Mouse (Mus musculus): ENCODE data around the gene Traf4.
"Not testable (repeated sequence)": the region's sequence is repeated elsewhere in the genome, so short reads cannot be mapped to it uniquely, and the experiment has no call there.

Traf4 gene

DNA sequence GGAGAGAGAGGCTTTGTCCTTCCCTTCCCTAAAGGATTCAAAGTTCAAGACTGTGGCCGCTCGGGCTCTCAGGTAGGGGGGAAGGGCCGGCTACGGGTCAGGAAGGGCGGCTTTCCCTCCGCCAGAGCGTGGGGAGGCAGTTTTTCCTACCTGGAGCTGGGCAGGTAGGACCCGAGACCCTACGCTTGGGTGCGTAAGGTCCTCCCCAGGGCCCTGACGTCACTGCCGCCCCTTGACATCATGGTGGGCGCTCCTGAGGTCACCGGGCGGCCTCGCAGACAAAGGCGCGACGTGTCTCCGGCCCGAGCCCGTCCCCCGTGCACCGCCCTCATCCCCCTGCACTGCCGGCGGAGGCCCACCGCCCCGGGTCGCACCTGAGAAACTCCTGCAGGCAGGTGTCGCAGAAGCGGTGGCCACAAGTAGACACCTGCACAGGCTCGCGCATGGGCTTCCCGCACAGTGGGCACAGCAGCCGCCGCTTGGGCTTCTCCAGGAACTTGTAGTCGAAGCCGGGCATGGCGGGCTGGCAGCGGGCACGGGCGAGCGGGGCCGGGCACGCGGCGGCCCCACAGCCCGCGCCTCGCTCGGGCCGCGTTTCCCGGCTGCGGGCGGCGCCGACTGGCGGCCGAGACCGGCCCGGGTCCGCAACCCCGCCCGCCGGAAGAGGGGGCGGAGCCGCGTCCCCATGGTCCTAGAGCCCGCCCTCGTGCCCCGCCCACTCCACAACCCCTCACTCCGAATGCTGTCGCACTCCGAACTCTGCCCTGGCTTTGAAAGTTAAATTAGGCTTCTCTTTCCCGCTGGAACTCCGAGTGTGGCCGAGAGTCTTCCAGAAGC, at the start of gene Traf4:
TSS of gene Traf4 (minus strand) at position 666 of the 837 bp plus-strand sequence.
- DNase-seq, result peak; percentile 87

DNA sequence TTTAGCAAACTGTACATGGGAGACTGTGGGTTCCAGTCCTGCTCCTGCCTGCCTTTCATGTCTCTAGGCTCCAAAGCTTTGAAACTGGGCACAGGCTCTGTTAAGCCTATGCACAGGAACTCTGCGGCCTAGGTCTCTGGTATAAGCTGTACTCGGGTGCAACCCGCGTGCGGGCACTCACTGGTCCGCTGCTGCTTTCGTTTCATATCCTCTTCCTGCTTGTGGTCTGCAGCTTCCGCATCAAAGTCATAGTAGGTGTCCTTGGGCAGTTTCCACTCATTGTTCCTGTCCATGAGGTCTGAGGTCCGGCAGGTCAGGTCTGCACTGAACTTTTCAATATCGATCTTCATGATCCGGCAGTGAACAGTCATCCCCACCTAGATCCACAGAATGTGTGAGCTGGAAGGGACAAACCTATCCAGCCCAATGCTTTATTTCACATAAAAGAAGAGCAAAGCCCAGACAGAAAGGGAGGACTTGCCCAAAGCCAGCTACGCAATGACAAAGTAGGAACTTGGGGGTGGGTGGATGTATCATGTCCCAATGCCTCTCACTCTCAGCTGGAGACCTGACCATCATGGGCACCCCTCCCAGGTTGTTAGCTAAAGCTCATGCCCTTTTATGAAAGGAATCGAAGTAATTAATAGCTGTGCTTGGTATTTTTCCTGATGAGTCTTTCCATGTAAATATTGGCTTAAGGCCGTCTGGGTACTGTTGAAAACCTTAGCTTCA, 47.9 kb upstream of the Traf4 start:
- no peak for DNase-seq

DNA sequence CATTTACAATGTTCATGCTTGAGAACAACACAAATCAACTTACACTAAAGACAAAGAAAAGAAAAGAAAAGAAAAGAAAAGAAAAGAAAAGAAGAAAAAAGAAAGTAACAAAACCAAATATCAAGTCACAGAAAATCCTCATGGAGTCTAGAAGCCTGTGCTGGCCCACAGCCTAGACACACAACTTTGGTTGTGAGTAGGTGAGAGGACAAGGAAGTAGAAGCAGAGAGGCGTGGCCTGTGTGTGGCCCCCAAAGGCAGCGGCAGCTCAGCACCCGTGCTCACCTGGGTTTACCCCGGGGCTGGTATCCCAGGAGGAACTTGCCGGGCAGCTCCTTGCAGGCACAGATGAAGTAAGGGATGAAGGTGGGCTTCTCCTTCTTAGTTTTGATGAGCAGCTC, 46.1 kb upstream of the Traf4 start:
- DNase-seq, result no peak

DNA sequence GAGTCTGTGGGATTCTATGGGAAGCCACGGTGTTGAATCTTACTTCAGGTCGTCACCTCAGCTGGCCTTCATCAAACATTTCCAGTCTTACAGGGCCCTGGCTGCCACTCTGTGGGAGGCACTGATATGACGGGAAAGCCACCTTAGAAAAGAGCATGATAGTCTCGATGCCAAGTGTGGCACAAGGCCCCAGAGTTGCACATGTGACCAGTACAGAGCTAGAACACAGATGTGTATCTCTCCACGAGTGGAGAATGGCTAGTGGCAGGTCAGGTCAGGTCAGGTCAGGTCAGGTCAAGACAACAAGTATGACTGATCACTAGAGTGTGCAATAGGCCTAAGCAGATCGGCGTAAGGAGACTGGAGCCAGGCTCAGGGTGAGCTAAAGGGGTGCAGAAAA, 45.2 kb upstream of the Traf4 start:
- DNase-seq, result no peak

GRCm38 (mm10) chr11:78209886-78210285, 44.5 kb upstream of the Traf4 start:
- DNase-seq, result no peak

GRCm38 (mm10) chr11:78207190-78207589, 41.8 kb upstream of the Traf4 start:
- no peak for DNase-seq

DNA sequence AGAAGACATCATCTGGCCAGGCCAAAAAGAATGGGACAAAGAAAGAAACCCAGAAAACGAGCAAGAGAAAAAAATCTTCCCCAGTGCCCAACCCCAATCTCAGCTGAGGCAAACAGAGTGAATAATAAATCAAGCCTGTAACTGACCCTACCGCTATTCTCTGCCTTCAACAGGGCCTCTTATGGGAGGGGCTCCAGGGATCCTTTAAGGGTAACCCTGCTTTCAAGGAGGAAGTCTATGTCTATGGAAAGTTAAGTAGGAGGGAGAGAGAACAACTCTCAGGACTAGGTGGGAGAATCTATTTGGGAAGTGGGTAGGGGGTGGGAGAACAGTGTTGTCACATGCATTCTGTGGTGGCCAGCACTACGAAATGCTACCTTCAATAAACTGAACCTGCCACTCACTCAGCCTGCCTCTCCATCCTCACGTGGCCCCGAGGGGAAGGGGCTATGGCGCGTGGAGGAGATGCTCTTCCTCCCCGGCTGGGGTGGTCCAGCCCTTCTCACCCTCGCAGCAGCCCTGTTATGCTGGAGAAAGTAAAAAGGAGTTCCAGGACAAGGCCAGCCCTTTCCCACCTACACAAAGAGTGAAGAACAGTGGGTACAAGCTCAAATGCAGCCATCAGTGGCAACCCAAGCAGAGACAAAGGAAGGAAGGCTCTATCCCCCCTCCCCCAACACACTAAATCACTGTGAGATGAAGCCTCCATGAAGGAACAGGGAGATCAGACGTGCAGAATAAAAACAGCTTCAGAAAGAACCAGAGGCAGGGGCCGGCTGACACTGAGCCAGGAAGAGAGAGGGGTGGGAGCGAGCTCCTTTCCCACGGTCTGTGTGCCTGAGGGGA, 40.2 kb upstream of the Traf4 start:
- no peak for DNase-seq

GRCm38 (mm10) chr11:78204287-78204686, 38.9 kb upstream of the Traf4 start:
- DNase-seq, result no peak

GRCm38 (mm10) chr11:78202372-78202771, 37.0 kb upstream of the Traf4 start:
- no peak for DNase-seq

DNA sequence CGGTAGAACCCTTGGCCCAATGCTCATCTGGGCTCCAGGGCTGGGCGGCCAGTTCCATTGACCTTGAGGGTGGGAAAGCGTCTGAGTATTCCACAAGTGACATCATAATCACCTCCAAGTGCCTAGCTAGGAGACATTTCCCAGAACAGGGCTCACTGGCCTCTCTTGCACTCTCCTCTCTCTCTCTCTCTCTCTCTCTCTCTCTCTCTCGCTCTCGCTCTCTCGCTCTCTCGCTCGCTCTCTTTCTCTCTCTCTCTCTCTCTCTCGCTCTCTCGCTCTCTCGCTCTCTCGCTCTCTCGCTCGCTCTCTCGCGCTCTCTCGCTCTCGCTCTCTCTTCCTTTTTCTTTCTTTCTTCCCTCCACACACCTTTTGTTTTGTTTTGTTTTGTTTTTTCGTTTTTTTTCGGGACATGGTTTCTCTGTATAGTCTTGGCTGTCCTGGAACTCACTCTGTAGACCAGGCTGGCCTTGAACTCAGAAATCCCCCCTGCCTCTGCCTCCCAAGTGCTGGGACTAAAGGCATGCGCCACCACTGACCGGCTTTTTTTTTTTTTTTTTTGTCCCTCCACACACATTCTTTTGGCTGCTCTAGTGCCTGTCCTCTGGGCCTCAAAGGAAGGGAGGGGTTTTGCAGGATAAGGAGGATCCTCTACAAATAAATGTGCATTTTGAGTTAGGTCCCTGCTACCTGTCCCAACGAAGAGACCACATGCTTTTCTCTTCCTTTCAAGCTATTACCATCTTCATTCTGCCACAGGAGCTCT, 29.9 kb upstream of the Traf4 start:
- DNase-seq, result no peak

GRCm38 (mm10) chr11:78194411-78195100, 29.2 kb upstream of the Traf4 start:
- peak; percentile 78 for DNase-seq

GRCm38 (mm10) chr11:78193113-78193512, 27.7 kb upstream of the Traf4 start, which contains the start of gene Proca1:
Gene Proca1 (plus strand): TSS chr11:78193392.
- peak; percentile 55 for DNase-seq

DNA sequence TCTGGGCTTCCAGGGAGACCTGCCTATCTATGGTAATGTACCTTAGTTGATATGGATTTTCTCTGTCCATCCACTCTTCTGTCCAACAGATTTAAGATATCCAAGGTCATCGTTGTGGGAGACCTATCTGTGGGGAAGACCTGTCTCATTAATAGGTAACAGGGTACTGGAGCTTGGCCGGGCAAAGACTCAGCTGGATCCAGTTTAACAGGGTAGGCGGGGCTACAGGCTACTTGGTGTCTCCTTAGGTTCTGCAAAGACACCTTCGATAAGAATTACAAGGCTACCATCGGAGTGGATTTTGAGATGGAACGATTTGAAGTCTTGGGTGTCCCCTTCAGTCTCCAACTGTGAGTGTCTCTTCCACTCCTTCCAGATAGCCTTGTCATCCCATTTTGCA, 24.7 kb upstream of the Traf4 start:
- DNase-seq, result no peak

- peak; percentile 95 for DNase-seq
These were observed 24.0 kb upstream of the Traf4 start for GRCm38 (mm10) chr11:78189234-78190040.

- peak; percentile 92 for DNase-seq
These were observed 23.2 kb upstream of the Traf4 start, which contains the start of gene Rab34 for GRCm38 (mm10) chr11:78188331-78189233. Gene Rab34 (plus strand): TSS chr11:78188430.

- not testable (repeated sequence) for DNase-seq
These were observed 19.3 kb upstream of the Traf4 start for GRCm38 (mm10) chr11:78184702-78185101.

- no peak for DNase-seq
These were observed 18.6 kb upstream of the Traf4 start for GRCm38 (mm10) chr11:78183884-78184514.

DNA sequence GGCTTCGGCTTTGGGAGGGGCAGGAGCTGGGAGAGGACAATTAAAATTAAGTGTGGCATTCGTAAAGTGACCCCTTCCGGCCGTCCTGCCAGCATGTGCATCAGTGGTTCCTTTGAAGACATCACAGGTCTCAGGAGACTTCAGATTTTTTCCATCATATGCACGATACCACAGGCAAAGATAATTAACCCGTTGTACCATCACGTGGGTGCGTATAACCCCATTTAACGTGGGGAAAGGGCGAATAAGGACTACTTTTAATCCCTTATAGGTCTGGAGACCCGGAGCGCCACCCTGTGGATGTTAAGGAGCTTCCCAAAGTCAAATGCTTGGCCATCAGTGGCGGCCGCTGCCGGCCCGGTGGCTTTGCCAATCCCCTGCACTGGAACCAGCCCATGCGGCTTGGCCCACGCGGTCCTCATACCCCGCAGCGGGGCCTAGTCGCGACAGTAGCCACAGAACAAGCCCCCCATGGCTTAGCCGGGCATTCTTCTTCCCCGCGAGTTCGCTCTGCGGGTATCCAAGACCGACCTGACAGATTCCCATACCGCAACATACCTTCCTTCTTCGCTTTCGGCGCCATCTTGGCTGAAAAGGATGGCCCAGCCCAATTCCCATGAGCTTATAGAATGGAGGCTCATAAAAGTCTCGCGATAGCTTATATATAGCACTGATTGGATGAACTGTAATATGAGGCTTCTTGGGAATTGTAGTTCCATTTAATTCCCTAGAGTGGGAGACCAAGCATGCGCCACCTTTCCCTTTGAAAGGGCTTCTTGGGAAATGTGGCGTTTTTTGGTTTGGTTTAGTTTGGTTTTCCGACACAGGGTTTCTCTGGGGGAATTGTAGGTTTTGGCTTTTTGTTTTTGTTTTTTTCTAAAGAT, 17.8 kb upstream of the Traf4 start, which contains the start of gene Rpl23a:
TSS of gene Rpl23a (minus strand) at position 624 of the 884 bp plus-strand sequence.
- peak; percentile 98 for DNase-seq

Data from retina, postnatal 1 day (tissue).